Mouse (Mus musculus): Measurements from ENCODE around the gene Cnot11.

Gene Cnot11

DNA sequence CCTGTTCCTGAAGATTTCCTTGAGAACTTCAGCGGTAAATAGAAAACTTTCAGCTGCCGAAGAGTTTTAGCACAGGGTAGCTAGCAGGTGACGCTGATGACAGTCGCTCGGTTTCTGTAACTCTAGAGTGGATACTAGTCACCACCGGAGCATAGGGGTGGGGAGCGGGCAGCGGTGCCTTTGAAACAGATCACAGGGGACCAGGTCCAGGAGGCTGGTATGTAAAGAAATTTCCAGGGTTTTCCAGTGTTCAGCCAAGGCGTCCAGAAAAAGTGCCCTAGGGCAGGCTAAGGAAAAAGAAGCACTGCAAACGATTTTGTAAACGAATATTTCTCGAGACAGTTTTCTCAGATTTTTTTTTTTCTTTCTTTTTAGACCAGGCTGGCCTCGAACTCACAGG, at the start of gene Cnot11:
Gene Cnot11, plus strand, starts transcription at position 162 of the 400 bp plus-strand sequence.
- in situ Hi-C loops (cut with MboI, MseI): no loop called here

DNA sequence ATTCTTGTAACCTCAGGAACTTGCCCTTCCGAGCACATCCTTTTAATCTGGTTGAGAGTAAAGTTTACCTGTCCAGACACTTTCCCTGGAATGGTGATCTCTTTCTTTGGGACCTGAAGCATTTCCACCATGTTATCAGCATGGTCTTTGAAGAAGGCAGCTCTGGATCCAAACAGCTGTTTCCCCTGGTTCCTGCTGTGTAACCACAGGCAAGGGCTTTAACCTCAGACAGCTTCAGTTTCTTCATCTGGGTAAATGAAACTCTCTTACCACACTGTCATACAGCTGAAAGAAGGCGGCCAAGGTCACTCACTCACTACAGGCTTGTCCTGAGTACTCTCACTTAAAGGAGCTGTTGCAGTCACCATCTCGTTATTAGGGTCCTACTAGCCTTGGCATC, 47.4 kb upstream of the Cnot11 start:
- in situ Hi-C loops (cut with MboI, MseI): no loop called here

DNA sequence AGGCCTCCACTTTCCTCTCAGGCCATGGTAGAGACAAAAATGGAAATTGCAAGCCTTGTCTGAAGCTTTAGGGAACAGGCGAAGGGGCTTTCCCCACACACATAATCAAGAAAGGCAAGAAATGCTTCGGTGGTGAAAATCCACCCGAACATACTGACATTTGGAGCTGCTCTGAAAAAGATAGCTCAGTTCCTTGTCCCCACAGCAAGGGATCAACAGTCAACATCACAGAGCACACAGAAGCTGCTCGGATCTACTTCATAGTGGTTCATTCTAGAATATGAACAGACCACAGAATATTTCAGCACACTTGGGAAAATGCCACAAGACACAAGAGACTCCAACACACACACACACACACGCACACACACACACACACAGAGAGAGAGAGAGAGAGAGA, 41.6 kb upstream of the Cnot11 start:
- in situ Hi-C loops (cut with MboI, MseI): no loop called here

DNA sequence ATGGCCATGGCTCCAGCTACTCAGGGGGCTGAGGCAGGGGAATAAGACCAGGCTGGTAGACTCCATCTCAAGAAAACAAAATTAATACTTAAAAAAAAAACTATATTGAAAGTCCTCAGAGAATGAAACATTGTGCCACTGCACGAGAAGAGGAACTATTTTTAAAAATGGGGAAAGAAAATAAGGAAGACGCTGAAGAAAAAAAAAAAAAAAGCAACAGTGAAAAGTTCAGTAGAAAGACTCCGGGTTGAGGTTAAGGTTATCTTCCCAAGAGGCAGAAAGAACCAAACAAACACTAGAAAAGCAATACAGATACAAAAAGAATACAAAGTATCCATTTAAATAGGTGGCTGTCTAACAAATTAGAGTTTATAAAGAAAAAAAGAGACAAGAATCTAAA, 41.1 kb upstream of the Cnot11 start:
- in situ Hi-C loops (cut with MboI, MseI): no loop called here

DNA sequence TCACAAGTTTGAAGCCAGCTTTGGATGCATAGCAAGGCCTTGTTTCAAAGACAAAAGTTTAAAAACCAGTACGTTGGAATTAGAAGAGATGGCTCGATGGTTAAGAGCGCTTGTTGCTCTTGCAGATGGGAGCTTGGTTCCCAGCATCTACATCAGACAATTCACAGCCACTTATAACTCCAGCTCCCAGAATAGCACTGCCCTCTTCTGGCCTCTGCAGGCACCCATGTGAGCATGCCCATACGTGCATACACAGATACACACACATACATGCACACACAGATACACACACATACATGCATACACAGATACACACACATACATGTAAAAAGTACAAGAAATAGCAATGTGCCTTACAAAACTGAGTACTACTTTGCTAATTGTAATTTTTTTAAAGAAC, 37.8 kb upstream of the Cnot11 start:
- in situ Hi-C loops (cut with MboI, MseI): no loop called here

DNA sequence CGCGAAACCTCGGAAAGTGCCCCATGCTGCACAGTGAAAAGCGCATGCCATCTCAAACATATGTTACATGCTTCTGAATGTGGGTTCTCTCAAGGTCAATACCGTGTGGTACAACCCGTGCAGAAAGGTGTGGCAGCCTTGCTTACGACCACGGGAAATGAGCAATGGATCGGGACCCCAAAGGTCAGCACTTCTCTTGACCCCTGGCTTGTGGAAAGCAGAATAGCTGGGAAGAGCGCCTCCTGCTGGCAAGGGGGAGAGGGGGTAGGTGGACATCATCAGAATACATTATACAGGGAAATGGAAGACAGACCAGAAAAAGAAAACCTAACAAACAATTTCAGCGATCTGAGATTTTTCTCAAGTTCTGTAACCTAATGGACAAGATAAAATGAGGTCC, 37.0 kb upstream of the Cnot11 start:
- in situ Hi-C loops (cut with MboI, MseI): no loop called here

DNA sequence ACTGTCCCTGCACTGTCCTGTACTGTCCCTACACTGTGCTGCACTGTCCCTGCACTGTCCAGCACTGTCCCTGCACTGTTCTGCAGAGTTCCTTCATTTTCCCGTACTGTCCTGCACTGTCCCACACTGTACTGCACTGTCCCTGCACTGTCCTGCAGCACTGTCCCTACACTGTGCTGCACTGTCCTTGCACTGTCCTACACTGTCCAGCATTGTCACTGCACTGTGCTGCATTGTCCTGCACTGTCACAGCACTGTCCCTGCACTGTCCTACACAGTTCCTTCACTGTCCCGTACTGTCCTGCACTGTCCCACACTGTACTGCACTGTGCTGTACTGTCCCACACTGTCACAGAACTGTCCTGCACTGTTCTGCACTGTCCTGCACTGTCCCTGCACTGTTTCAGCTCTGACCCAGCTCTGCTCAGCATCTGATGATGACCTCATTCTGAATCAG, 35.3 kb upstream of the Cnot11 start:
- in situ Hi-C loops (cut with MboI, MseI): no loop called here

DNA sequence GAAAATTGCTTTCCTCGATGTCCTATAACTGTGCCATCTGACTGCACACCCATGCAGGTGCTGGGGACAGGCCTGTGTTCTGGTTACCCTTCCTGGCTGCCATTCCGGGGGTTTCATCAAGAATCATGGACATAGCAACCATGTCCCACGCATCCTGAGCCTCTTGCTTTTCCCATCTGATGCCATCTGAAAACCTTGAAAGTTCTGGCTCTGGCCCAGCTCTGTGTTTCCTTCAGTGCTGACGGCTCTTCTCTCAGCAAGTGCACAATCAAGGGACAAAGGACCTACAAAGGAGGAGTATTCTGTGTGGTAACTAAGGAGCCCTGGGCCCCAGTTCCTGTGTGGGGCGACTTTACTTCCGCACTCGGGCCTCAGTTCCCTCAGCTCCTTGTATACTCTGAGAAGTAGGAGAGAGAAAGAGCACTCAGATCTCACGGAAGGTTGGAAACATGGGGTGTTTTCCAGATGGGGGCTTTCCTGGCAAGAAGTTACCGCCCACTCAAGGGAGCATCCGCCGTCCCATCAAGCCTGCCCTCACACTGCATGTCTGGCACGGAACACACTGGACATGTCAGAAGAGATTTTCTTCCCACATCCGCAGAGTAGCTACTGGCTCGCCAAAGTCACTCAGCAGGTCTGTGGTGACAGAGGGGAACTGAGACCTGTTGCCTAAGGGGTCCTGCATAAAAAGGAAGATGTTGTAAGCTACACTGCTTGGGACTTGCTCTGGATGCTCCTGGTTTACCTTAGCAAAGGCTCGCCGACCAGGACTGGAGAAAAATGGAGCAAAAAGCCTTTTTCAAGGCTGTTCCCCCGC, 31.8 kb upstream of the Cnot11 start:
- in situ Hi-C loops (cut with MboI, MseI): loop anchor here (5.0 to 10.0 kb wide), 2 partner anchors 108 to 501 kb away; no protein-coding TSS in a partner anchor

DNA sequence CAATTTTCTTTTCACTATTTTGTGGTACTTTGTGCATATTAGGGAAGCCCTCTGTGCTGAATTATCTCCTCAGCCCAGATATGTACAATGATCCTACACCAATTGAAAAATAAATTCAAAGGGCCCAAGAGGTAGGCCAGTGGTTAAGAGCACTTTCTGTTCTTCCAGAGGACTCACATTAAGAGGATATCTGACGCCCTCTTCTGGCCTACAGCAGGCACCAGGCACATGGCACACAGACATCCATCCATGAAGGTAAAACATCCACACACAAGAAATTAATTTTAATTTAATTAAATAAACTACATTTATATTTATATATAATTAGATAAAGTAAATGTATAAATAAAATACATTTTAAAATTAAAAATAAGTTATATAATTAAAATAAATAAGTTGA, 30.5 kb upstream of the Cnot11 start:
- in situ Hi-C loops (cut with MboI, MseI): loop anchor here (5.0 to 10.0 kb wide), 2 partner anchors 109 to 502 kb away; no protein-coding TSS in a partner anchor

DNA sequence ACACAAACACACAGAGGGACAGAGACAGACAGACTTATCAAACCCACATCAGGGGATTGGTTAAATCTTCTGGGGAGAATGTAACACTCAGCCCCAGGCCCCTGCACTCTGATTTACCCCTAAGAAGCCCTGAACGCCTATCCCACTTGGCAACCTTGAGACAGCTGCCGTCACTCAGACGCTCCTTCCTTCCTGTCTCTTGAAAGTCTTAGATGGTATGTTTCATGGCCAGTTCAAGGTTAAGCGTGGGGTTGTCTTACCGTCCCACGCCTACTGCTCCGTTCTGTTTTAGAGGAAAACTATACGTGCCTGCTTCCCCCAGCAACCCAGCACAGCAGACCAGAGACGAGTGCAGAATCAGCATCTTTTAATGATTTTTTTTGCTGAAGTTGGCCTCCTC, 29.2 kb upstream of the Cnot11 start:
- in situ Hi-C loops (cut with MboI, MseI): loop anchor here in 1 of 2 experiments (10.0 kb wide), 1 partner anchor 111 kb away; no protein-coding TSS in a partner anchor

DNA sequence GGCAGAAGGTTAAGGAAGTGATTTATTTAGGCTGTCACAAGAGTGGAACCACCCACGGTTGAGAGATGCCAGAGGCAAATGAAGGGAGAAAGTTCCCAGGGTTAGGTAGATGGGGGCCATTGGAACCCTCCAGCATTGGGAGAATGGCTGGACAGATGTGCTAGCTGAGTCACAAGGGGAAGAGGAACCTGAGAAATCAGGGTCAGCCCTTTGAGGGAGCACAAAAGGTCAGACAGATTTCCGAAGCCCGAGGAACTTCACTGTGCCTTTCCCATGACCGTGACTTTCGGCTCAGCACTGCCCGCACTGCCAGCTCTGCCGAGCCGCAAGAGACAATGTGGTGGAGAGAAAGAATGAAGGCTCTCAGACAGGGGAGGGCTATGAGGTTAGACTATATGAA, 23.0 kb upstream of the Cnot11 start:
- in situ Hi-C loops (cut with MboI, MseI): no loop called here

DNA sequence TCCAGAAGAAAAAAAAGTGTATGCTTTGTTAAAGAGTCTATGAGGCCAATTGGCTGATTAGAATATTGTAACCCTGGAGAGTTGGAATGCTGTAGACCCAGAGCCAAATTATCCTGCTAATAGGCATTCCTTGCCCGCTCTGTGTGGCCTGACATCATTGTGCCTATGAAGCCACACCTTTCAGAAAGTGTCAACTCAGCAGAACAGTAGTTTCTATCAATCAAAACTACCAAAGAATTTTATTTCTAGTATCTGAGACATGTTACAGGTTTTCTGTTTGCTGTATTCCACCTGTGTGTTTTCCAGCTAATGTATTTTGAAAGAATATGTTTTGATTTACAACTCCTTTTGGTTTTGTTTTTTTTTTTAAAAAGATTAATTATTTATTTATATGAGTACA, 22.6 kb upstream of the Cnot11 start:
- in situ Hi-C loops (cut with MboI, MseI): no loop called here

DNA sequence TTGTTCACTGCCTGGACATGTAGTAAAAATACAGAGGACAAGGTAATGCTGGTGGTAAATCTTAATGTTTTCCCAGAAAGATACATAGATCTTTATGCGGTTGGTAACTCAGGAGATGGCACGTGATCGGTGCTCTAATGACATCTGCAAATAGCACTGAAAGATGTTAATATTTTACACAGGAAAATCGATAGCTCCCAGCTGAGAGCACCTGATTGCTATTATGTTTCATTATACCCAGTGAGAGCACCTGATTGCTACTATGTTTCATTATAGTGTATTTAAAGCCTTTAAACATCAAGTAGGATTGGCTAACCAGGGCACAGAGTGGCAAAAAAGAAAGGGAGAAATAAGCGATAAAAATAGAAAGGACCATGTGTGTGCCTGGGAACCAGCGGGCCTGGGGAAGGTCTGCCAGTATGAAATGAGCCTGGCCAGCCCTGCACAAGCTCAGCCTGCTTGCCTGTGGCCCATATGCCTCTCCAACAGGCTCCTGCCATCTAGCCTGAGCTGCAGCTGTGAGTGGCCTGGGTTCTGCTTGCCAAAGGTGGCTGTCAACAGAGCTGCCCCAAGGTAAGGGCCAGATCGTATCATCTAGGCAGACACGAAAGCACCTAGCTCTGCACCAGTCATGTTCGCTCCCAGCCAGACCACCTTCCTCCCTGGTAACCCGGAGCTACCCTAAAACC, 19.3 kb upstream of the Cnot11 start:
- in situ Hi-C loops (cut with MboI, MseI): no loop called here

DNA sequence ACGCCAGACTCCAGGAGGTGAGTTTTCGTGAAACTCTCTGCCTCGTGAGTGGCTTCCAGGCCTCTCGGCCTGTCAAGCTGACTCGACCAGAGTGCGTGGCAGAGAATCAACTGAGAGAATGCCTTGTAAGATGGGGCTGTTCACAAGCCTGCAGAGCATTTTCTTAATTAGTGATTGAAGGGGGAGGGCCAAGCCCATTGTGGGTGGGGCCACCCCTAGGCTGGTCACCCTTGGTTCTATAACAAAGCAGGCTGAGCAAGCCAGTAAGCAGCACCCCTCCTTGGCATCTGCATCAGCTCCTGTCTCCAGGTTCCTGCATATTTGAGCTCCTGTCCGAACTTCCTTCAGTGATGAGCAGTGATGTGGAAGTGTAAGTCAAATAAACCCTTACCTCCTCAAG, 13.5 kb upstream of the Cnot11 start:
- in situ Hi-C loops (cut with MboI, MseI): loop anchor here (5.0 kb wide), 3 partner anchors 129 to 514 kb away; no protein-coding TSS in a partner anchor

DNA sequence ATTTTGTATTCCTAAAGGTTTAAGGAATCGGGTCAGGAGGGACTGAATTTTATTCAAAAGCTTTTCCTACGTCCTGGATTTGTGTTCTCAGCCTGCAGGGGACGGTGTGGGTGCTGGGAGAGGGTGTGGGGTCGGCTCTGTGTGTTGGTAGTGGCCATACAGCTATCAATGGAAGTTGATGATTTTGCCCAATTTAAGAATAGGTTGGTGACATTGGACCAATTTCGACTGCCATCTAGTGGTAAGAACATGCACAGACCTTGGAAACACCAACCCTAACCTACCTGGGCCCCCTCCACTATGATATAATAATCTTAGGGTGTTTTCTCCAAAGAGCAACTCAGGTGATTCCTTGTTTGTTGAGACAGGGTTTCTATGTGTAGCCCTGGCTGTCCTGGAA, 12.3 kb upstream of the Cnot11 start:
- in situ Hi-C loops (cut with MboI, MseI): loop anchor here (5.0 kb wide), 3 partner anchors 130 to 515 kb away; no protein-coding TSS in a partner anchor

DNA sequence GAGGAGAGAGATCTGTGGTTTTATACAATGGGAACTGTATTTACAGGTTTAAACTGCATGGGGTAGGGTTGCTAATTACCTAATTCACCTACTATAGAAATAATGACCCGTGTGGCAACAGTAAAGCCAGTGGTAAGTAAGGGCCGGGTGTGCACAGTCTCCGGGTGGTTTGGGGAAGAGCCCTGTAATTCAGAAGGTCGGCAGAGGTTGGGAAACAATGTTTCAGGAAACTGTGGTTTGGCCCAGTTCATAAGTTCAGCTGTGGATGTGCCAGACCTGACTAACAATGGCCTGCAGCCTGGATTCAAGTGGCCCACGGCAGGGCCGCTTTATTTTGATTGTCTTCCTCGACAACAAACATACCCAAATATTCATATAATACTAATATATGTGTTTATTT, 9.0 kb upstream of the Cnot11 start:
- in situ Hi-C loops (cut with MboI, MseI): no loop called here

DNA sequence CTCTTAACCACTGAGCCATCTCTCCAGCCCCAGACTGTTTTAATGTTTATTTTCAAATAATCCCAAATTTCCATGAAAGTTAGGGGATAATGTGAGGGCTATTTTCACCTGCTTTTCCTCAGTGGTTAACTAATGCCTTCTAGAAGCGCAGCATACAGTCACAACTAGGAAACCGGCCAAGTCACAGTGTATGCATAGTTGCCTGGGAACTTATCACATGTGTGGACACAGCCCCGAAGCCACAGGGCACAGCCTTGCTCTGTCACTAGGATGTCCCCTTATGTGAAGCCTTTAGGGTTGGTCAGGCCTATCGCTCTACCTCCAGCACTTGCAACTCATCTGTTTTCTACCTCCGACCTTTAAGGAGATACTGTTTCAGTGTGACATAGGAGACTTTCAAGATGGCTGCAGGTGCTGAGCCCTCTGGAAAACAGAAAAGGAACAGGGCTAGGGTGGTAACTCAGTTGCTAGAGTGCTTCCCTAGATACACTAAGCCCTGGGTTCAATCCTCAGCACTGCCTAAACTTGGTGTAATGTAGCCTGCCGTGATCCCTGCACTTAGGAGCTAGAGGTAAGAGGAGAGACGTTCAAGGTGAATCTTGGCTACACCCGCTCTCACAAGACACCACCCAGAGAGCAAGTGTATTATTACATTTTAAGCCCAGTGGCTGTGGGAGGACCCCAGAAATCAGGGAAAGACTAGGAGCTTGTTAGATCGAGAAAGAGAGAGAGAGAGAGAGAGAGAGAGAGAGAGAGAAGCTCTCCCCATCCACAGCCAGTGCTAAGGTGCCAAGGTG, 8.2 kb upstream of the Cnot11 start:
- in situ Hi-C loops (cut with MboI, MseI): no loop called here

DNA sequence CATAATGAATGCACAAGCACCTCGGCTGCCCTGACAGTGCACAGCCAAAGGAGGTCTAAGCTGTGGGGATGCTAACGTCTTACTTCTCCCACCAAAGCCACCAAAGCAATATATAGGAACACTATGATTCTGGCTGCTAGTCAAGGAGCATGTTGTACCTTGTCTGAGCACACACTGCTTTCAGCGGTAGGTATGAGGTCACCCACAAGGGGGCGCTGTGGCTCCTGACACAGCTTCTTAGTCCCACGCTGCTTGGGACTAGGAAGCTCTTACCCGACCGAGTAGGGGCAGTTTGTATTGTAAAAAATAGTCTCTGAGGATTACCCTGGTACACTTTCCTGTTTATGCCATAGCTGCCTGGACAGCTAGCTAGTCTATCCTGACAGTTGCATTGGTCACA, 7.4 kb upstream of the Cnot11 start:
- in situ Hi-C loops (cut with MboI, MseI): no loop called here

DNA sequence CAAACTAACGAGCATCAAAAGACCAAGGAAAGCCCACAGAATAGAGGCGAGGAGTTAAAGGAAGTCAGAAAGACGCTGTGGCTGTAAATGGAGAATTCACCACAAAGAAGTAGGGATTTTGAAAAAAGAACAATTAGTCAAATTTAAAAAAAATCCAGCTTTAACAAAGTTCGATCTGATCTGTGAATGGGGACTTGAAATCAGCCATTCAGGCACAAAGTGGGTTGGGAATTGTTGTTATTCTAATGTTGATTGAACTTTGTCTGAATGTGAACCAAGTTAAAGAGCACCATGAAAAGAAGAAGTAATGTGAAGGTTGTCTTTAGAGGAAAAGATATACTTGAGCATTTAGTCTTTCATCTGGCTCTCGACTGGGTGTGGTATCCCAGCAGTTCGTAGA, 6.5 kb upstream of the Cnot11 start:
- in situ Hi-C loops (cut with MboI, MseI): no loop called here

DNA sequence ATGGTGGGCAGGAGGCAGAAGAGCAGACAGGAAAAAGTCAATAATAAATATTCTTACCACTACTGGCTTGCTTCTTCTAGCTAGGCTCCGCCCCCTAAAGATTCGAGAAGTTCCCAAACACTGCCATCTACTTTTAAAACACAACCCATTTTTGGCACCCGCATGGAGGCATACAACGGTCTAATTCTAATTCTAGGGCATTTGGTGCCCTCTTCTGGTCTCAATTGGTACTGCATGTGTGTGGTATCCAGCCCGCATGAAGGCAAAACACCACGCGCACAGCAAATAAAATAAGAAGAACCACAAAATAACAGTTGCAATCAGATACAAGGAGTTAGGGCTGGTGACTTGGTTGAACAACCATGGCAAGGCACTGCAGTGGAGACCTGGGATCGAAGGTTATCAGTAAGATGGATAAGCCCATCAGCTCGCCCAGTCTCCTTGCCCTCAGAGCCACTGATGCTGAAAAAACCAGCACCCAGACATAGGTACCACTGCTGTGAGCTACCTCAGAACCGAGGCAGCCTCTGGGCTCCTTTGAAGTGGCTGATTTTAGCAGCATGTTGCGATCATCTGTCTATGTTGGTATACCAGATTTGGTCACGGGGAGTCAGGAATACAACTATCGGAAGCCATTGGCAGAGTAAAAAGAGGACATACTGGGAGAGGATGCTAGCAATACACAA, 4.4 kb upstream of the Cnot11 start:
- in situ Hi-C loops (cut with MboI, MseI): no loop called here

DNA sequence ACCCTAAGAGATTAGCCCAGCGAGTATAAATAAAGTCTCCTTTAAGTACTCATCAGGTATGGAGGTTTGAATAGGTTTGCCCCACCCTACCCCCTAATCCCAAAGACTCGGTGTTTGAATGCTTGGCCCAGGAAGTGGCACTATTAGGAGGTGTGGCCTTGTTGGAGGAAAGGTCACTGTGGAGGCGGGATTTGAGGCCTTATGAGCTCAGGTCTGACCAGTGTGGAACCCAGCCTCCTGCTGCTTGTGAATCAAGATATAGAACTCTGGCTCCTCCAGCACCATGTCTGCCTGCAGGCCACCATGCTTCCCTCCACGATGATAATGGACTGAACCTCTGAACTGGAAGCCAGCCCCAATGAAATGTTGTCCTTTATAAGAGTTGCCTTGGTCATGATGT, 3.8 kb upstream of the Cnot11 start:
- in situ Hi-C loops (cut with MboI, MseI): no loop called here

All from T-helper 17 cell (primary cell).